Mouse (Mus musculus) thymus, postnatal 25 days (tissue): ENCODE data around the gene Atp6v0d1.

Experiments
- DNase-seq: peaks from one replicate; pipeline ENCODE4 v3.0.0; 2022

Atp6v0d1 gene

DNA sequence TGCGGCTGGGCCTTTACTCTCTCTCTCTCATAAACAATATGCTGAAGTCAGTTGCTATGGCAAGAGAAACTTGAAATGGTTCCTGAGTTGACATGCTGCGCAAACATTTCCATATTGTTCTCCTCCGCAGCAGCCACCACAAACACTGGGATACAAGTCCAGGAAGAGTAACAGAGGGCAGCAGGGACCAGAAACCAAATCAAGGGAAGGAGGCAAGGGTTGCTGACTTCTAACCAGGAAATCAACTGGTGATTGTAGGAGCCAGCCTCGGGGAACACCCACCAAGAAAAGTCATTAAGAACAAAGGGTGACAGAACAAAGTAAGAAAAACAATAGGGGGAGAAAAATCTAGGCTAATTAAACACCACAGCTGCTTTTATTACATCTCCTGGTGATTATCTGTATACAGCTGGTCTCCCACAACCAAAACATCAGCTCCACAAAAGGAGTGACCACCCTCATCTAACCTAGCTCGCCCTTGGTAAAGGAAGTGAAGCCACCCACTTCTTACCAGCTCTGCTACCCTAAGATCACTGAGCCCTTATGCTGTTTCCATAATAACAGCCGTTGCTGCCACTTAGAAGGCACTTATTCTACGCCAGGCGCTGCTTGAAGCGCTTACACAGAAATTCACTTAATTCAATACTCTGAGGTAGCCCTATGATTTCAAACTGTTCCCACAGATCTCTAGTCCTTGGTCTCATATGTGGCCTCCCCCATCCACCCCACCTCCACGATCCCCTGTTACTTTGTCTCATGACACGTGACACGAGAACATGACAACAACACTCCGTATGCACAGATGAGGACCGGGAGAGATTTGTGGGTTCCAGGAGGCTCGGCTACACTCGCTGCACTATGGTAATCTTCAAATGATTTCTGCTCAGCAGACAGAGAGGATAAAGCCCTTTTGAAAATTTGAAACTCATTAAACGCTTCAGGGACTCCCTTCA lies 70.2 kb downstream of the Atp6v0d1 start:
- DNase-seq: no peak

DNA sequence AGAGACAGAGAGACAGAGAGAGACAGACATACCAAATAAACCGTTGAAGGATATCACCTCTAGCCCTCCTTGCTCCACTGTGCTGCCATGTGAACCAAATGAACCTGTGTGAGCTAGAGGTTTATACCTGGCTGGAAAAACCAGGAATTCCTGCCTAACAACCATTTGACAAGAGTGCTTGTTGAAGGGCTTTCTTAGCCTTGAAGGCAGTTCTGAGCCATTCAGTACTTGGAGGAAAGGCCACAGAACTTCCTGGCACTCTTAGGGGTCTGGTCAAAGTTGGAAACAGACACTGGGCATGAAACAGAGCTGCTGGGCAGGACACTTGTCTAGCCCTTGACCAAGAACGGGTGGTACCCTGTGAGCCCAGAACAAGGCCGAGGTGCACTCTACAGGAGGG lies 71.3 kb downstream of the Atp6v0d1 start:
- DNase-seq: no peak

DNA sequence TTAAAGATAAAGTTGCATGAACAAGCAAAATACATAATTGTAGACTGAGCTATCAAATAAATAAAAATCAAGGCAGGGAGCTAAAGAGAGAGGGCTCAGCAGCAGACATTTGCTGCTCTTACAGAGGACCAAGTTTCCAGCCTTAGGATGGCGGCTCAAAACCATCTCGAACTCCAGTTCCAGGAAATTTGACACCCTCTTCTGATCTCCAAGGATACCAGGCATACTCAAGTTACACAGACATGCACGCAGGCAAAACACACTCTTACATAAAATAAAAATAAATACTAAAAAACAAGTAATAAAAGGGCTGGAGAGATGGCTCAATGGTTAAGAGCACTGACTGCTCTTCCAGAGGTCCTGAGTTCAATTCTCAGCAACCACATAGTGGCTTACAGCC lies 72.4 kb downstream of the Atp6v0d1 start:
- no peak for DNase-seq

DNA sequence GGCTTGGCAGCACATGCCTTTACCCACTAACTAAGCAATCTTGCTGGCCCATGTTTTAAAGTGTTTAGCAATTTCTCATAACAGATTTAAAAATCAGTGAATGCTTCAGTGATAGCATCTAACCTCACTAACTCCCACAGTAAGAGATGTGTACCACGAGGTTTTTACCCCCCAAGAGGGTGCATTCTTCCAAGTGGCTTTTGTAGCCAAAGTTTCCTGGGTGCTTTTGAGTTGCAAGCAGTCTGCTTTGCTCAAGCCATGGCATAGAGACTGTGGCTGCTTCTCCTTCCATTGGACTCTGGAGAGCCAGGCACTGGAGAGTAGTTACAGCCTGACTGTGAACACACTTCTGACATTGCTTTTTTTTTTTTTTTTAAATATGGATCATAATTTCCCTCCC lies 76.6 kb downstream of the Atp6v0d1 start:
- DNase-seq: no peak

DNA sequence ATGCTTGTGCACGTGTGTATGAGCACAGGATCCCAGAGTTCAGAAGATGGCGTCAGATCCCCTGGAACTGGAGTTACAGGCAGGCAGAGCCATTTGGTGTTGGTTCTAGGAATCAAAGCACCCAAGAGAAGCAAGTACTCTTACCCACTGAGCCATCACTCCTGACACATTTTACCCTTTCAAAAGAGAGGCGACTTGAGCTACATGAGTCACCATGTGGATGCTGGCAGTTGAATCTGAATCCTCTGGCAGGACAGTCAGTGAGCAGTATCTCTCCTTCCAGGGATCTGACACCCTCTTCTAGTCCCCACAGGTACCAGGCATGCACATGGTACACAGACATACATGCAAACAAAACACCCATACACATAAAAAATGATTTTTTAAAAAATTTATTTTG lies 77.8 kb downstream of the Atp6v0d1 start:
- DNase-seq: no peak

DNA sequence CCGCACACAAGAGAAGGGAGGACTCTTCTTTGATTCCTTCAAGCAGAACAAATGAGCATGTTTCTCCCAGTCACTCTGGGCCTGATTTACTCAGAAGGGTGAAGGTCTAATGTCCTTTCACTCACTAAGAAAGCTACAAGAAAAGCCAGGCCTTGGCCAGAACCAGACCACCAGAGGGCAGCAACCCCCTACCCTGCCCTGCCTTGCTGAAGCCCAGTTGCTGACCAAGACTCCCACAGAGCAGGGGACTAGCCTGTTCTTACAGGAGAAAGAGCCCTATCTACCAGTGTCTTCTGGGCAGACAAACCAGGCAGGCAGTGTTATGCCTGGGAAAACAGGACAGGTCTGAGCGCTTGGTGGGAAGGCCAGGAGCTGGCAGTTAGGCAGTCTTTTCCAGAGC lies 81.5 kb downstream of the Atp6v0d1 start:
- DNase-seq: peak; percentile 34

DNA sequence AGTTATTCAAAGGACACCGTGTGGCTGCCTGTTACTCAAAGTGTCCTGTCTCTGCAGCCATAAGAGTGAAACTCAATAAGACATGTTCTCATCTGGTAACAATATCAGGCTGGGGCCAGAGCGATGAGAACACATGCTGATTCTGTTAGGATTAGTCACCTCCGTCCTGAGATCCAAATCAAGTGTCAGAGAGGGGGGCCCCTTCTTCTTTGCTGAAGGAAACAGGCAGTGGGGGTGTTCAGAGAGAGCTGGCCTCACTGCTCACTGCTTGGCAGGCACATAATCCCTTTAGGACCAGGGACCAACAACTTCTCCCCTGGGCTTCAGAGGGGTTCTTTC lies 81.8 kb downstream of the Atp6v0d1 start:
- no peak for DNase-seq

DNA sequence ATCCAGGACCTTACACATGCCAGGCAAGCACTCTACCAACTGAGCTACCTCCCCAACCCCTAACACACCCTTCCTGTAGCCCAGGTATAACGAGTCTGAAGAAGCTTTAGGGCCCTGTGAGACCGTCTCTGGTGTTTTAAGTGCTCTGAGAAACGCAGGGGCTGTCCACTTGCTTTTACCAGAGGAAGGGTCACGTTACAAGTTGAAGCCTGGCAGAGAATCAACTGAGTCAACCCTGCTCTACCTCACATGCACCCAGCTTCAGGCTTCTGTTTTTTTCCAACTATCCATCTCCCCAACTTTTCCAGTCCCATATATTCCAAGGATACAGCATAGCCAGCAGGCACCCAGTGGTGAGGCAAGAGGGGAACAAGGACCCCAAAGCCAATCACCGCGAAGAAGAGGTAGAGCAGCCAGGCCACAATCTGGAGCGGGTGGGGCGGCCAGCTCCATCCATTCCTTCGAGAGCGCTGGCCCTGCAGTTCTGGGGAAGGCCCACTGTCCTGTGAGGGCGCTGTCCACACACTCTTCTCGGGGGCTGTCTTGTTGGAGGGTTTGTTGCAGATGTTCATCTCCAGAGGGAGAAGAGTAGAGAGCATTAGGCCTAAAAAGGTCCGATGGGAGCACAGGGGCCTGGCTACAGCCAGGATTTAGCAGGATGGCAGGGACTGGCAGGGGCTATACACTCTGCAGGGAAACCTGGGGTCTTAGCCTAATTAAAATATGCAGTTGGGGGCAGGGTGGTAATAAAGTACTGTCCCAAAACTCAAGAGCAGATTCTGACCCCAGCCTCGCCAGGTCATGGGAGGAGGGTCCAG lies 82.4 kb downstream of the Atp6v0d1 start:
- DNase-seq: no peak

DNA sequence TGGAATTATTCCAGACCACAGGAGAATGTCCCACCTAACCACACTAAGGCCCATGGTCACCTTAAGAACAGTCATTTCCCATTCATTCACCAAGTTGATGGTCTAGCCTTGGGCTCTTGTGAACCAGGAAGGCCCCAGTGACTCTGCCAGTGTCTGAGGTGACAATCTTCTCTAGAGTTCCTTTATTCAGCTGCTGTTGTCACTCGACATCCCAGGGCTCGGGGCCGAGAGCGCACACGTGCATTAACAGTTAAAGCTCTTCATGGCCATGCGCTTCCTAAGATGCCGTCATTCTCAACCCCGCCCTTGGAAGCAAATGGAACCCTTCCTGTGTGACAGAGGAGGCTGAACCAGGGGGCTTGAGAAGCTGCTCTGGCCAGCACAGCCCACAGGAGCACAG lies 83.7 kb downstream of the Atp6v0d1 start:
- no peak for DNase-seq

DNA sequence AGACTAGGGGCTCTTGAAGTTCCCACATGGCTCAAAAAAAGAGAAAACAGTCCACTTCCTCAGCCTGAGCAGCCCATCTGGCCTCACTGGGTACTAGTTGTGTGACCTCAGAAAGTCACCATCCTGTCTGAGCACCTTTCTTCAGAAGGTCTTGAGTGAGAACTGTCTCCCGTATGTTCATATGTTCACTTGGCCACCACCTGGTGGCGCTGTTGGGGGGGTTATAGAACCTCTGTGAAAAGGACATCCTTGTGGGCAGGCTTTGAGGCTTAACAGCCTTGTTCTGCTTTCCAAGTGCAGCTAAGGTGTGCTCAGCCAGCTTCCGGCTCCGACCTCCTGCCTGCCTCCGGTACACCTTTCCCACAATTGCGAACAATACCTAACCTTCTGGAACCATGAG lies 84.4 kb downstream of the Atp6v0d1 start:
- peak; percentile 17 for DNase-seq

DNA sequence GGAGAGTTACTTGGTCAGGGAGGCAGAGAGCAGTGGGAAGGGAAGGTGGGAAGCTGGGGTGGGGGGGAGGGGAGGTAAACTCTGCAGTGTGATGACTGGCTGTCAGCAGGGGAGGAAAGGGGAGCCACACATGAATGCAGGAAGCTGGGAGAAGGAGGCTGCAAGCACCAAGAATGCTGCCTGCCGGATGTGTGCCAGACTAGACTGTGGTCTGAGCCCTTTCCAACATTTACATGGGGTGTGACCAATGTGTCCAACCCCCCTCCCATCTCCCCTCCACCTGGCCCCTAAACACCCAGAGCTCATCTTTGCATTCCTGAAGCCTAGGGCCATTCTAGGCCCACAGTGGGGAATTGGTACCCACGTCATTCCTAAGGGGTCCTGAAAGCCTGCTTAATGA lies 84.8 kb downstream of the Atp6v0d1 start:
- DNase-seq: no peak

DNA sequence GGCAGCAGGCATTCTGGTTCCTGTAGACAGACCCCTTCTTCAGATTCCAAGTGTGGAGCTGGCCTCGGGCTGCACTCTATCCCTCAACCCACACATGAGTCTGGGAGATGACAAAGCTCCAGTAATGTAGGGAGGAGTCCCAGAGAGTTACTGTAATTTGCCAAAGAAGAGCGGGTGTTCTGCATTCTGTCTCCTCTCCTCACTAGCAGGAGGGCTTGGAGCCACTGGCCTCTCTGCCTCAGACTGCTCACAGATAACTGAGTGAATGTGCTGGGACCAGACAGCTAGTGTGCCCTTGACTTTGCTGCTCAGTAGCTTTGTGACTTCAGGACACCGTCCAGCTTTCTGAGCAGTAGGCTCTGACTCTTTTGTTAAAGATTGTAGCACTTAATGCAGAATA lies 88.1 kb downstream of the Atp6v0d1 start:
- DNase-seq: no peak

DNA sequence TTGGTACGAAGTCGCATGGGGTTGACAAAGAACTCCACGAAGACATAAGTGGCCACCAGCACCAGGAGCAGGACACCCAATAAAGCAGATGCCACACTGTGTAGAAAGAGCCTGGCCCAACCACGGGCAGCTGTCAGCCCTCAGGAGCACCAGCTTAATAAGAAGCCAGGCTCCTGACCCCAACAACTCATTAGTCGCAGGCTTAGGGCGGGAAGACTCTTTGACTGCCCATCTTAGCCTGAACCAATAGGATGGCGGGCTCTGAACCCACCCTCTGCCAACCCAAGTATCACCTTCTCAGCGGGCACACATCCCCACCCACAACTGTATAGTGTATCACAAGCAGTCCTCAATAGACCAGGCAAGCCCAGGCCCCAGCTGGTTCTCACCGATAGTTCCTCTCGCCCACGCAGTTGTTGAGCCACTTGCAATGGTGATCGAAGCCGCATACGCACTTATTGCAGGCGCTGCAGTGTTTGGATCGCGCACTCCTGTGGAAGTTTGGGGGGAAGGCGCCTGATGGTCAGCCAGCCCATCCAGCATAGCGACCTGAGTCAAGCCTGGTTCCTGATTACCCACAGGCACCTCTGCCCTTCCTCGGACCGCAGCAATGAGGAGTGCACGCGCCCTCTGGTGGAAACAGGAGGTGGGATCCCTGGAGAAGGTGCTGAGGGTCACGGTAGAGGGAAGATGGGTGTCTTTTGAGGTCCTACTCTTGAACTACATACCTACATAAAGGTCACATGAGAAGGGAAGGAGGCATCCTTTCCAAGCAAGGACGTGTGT lies 89.0 kb downstream of the Atp6v0d1 start:
- peak; percentile 58 for DNase-seq

DNA sequence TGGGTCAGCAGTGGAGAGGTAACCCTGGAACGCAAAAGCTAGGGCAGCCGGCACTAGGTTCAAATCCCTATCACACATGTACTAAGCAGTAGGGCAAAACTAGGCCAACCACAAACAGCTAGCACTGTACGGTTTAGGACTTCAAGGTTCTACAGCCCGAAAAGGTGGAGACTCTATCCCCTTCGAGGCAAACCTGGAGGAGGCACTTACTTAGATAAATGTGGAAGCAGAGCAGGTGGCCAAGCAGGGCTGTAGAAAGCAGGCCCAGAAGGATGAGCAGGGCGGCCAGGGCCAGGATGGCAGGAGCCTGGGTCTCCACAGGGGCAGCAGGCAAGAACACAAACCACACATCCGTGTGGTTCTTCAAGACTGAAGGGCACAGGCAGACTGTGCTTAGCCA lies 89.7 kb downstream of the Atp6v0d1 start:
- no peak for DNase-seq

DNA sequence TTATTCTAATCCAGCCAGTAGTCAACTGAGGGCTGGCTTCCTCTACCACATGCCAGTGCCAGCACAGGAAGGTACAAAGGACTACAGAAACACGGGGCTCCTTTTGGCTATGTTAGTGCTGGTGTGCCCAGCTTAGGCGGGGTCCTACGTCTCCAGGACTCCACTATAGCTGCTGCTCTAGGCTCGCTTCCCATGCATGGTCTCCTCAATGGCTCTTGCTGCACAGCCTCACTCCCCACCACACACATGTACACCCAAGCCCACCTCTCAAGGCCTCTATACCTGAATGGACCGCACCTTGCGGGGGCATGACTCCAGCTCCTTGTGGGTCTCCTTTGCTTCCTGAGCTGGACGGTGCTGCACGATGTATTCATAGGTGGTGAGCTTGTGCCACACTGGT lies 90.1 kb downstream of the Atp6v0d1 start:
- DNase-seq: no peak

DNA sequence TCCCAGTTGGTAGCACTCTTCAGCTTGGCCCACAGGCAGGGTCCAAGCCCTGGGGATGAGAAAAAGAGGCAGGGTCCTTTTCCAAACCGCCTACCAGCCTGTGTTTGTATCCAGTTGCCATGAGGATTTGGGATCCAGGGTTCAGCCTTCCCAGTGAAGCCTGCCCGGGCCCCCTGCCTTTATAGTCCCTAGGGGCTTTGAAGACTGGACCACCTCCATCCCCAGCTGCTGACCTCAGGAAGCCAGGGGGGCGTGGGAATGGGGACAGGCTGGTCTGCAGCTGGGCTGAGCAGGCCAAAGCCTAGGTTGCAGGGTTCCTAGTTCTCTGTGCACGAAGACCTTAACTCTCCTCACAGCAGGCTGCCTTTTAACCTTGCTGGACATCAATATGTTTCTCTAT lies 90.6 kb downstream of the Atp6v0d1 start:
- DNase-seq: no peak

DNA sequence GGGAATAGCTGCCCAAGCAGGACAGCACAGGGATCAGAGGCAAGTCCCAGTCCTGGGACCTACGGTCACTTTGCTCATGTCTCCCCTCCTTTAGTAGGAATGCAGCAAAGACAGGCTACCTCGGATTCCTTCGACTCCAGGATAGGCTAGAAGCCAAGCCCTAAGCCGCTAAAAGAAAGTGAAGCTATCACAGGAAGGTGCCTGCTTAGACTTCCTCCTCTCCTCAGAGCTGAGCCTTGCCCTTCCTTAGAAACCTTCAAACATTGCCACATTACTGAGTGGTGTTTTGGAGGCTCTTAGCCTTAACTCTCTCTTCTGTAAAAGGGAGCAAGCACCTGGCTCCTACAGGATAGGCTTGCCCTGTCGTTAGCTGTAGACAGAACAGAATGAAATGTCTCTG lies 91.2 kb downstream of the Atp6v0d1 start:
- no peak for DNase-seq
